Mouse (Mus musculus): ENCODE data around the gene Pmp22.

DNA sequence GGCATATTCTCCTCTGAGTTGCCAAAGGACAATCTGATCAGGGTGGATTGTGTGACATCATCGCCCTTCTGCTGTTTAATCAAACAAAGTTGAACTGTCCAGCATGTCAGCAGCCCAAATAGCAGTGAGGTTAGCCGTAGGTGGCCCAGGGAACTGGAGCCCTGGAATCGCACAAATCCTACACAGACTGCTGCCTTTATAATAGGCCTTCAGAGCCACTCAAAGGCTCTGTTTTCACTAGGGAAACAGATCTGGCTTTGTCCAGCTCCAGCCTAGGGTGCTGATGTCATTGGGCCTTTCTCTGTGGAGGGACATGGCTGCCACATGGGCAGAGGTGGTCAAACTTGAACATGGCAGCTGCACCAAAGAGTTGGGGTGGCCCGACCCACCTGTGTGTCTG, 28.3 kb downstream of the Pmp22 start:
- TF ChIP-seq CTCF (IDR thresholded peaks at IDR 0.05; ENCODE audit: low read depth, low read length) = no peak
- TF ChIP-seq POLR2A (IDR thresholded peaks at IDR 0.05; ENCODE audit: extremely low read depth, insufficient read depth, low read length) = no peak
